Mouse (Mus musculus) layer of hippocampus, adult 2 months (tissue): ENCODE data around the gene Kansl1l. TPM values are rescaled to one million over a fixed set of nuclear protein-coding genes. Genes with fewer than 3 reads are reported as not detected.
A peak's percentile ranks its signal among the peaks of the same experiment; 100 is the strongest.

ENCODE experiments used
- DNase-seq, 2 experiments: peaks; one replicate each; pipeline ENCODE4 v3.0.0; 2022; ENCODE audit warnings: low spot score in 2 of 2
- H3K27ac ChIP-seq: fragments of 200-600 bp; 2 replicates; pipeline ENCODE4 v1.8.1; 2022
- H3K4me3 ChIP-seq: fragments of 200-600 bp; 2 replicates; pipeline ENCODE4 v1.8.1; 2022; ENCODE audit warnings: mild to moderate bottlenecking
- CTCF ChIP-seq: fragments of 200-600 bp; conservative IDR thresholded peaks from 2 replicates; pipeline ENCODE4 v1.8.1; 2022; ENCODE audit warnings: antibody characterized with exemption, mild to moderate bottlenecking, moderate library complexity
- total RNA-seq, 2 experiments: library from RNA; stranded (reverse); gene quantifications; 2 replicates each; pipeline ENCODE4 v1.2.3; 2021

Gene Kansl1l
- total RNA-seq, 2 experiments from 2014 or later: 20.3 TPM

DNA sequence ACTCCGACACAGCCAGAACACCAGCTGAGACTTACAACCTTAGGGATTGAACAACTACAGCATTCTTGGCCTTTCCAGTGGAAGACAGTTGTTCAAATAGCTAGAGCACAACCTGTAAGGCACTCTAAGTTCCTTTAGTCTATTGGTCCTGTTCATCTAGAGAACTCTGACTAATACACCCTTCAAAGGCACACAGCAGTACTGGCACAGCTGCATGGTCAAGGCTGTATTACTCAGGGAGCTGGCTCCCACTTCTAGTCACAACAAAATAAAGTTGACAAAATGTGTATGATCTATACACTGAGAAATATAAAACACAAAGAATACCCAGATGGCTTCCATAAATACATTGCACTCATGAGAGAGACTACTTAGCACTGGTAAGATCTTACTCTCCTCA, 10.5 kb downstream of the Kansl1l start:
- no peak for DNase-seq
- Histone ChIP-seq H3K4me3 (no peak overlapping the region), H3K27ac (no peak overlapping the region)
- TF ChIP-seq CTCF: no peak

DNA sequence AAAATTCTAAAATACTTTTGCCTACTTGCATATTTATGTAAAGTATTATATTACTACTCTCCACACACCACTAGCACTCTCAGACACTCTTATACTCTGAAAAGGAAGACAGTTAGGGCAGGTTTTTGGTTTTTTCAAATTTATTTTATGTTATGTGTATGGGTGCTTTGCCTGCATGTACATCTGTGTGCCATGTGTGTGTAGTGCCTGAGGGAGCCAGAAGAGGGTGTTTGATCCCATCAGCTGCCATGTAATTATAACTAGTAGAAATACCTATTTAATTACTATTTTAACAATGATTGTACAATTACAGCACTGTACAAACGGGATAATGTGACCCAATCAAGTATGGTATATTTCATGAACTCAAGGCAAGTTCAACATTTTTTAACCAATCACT, 12.0 kb downstream of the Kansl1l start:
- peak; percentile 17; the same call in 1 of the 2 replicates for TF ChIP-seq CTCF
- H3K27ac ChIP-seq: no peak overlapping the region
- H3K4me3 ChIP-seq: no peak overlapping the region
- no peak for DNase-seq

DNA sequence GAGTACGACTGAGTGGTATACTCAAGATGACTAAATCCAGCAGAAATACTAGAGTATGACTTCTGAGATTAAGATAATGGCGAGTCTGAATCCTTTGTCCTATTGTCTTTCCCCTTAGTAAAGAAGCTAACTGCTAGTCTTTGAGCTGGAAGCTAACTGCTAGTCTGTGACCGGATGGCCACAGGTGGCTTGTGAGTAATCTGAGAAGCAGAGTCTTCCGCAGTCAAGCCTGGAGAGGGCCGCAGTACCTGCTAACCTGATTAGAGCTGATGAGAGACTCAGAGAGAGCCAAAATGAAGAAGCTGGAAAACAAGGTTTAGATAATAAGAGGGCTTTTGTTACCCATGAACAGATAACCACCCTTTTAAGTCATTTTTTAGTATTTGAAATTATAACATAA, 12.7 kb downstream of the Kansl1l start:
- Histone ChIP-seq H3K27ac (no peak overlapping the region), H3K4me3 (no peak overlapping the region)
- TF ChIP-seq CTCF: no peak
- no peak for DNase-seq

DNA sequence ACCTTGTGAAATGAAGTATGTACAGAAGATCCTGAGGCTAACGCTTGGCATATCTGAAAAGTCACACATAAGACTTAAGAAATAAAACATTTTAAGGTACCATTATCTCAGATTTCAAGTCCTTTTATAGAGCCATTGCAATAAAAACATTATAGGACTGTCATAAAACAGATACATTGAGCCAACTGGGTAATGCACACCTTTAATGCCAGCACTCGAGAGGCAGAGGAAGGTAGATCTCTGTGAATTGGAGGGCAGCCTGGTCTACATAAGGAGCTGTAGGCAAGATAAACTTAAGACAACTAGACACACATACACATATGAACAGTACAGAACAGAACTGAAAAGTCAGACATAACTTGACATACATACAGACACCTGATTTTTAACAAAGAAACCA, 19.4 kb downstream of the Kansl1l start:
- no peak overlapping the region for H3K4me3 ChIP-seq
- H3K27ac ChIP-seq: no peak overlapping the region
- no peak for TF ChIP-seq CTCF
- DNase-seq: no peak

DNA sequence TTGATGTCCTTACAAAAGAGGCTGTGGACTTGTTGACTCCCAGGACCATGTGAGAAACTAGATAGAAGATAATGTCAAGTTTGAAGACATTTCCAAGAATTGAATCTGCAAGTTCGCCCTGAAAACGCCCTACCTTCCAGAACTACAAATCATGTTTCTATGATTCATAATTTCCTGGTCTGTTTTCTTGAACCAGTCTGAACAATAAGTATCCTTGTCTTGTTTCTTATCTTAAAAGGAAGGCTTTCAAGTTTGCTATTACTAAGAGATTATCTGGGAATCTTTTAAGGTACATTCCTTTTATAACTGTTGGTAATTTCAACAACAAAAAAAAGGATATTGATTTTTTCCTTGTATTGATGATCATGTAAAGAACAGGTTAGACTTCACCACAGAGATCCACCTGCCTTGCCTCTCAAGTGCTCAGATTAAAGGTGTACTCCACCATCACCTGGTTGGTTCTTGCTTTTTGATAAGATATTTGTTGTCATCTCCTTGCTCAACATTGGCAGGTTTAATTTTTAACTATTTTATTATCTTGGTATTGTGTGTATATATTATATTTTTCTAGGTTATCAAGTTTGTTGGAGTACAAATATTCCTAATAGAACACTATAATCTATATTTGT, 24.4 kb downstream of the Kansl1l start:
- DNase-seq: no peak
- H3K27ac ChIP-seq: no peak overlapping the region
- TF ChIP-seq CTCF: no peak
- H3K4me3 ChIP-seq: no peak overlapping the region

DNA sequence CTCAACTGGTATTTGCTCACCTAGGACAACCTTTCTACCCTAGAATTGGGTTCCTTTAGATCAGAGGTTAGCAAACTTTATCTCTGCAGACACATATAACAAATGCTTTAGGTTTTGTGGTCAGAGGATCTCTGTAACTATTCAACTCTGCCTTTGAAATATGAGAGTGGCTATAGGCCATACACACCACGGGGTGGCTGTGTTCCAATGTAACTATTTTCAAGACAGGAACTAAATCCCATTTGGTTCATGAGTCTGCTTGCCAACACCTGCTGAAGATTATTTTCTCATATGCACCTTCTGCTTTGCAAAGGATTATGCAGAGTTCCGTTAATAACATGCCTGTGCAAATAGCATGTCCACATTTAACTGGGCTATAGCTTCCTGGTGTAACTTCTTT, 35.1 kb downstream of the Kansl1l start:
- Histone ChIP-seq H3K27ac (no peak overlapping the region), H3K4me3 (no peak overlapping the region)
- no peak for TF ChIP-seq CTCF
- DNase-seq: no peak

DNA sequence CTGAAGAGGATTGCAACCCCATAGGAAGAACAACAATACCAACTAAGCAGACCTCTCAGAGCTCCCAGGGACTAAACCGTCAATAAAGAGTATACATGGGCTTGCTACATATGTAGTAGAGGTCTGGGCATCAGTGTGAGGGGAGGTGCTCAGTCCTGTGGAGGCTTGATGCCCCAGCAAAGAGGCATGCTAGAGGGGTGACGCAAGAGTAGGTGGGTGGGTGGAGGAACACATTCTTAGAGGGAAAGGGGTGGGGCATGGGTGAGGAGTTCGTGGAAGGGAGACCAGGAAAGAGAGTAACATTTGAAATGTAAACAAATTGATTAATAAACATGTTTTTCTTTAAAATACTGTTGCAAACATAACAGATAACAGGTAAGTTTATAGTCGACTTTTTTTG, 36.3 kb downstream of the Kansl1l start:
- TF ChIP-seq CTCF: no peak
- Histone ChIP-seq H3K27ac (no peak overlapping the region), H3K4me3 (no peak overlapping the region)
- no peak for DNase-seq

DNA sequence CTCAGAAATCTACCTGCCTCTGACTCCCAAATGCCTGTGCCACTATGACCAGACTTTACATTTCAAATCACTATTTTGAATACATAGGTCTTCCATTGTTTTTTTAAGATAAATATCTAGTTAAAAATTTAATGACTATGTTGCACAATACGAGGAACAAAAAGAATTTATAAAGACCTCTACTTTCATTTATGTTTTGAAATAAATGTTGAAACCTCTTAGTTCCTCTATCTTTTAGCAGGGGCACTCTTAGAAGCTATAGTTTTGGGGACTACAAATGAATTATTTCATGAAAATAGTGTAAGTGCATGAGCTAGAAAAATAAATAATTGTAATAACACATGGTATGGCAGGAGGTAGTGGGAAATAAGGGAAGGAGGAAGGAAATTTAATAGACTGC, 38.6 kb downstream of the Kansl1l start:
- Histone ChIP-seq H3K4me3 (no peak overlapping the region), H3K27ac (no peak overlapping the region)
- no peak for TF ChIP-seq CTCF
- DNase-seq: no peak

DNA sequence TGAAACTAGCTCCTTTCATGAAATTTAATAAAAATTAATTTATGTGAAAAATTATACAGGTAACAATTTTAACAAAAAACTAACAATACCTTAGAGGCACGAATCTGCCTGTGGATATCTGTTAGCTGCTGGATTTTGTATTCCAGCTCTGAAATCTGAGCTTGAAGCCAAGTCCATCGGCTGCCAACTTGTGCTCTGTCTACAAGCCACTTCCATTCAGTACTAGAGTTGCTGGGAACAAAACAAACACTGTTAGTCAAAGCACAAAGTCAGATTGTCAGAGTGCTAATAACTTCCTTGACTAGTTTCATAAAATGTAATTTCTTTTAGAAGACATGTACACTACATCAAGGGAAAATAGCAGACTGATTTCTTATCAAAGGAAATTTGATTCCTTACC, 39.5 kb downstream of the Kansl1l start:
- H3K4me3 ChIP-seq: no peak overlapping the region
- DNase-seq: peak in 1 of 2 experiments; percentile 46
- no peak for TF ChIP-seq CTCF
- H3K27ac ChIP-seq: no peak overlapping the region

DNA sequence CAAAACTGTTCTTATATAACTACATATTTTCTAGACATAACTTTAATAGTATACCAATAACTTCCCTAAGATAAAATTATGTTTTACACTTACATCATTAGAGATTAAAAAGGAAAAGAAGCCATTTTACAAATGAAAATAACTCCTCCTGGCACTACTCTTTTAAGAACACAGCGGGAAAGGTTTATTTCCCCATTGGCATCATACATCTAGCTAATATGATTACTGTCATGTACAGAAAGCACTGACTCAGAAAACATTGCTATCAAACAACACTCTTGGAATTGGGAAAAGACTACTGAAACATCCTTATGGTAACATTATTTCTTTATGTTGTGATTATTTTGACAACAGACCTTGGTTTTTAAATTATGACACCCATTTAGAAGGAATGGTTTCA, 48.6 kb downstream of the Kansl1l start:
- H3K27ac ChIP-seq: no peak overlapping the region
- DNase-seq: no peak
- H3K4me3 ChIP-seq: no peak overlapping the region
- no peak for TF ChIP-seq CTCF

DNA sequence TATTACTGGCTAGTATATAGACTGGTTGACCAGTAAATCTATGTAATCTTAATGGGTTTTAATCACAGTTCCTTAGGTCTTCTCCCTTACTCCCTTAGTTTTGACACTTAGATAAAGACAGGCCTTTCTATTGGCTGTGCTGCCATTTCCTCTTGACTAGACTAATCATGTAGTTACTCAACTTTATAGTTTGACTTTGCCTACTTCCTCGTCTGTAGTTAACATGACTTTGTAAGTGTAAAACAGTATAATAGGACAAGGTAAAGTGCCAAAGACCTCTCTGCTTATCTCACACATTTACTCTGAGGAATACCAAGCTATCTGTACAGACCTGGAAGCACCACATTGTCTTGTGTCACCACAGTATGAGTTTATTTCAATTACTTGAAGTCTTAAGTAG, 86.8 kb downstream of the Kansl1l start:
- TF ChIP-seq CTCF: no peak
- Histone ChIP-seq H3K27ac (no peak overlapping the region), H3K4me3 (no peak overlapping the region)
- DNase-seq: no peak

DNA sequence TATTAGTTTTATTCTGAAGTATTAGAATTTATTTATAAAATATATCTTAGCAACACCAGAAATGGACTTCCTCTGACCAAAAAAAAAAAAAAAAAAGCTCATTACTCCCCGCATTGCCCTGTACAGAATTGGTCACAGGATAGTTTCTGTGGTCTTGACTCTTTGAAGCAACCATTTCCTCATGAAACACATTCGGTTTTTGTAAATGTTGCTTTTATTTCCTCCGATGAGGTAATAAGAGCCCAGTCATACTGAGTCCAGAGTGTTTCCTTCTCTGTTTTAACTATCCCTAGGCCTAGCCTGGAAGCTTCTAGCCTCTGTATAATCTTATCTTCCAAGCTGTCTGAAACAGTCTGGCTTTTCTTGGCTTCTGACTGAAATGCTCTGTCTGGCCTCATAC, 104.5 kb downstream of the Kansl1l start:
- DNase-seq: no peak
- H3K4me3 ChIP-seq: no peak overlapping the region
- no peak for TF ChIP-seq CTCF
- H3K27ac ChIP-seq: no peak overlapping the region

DNA sequence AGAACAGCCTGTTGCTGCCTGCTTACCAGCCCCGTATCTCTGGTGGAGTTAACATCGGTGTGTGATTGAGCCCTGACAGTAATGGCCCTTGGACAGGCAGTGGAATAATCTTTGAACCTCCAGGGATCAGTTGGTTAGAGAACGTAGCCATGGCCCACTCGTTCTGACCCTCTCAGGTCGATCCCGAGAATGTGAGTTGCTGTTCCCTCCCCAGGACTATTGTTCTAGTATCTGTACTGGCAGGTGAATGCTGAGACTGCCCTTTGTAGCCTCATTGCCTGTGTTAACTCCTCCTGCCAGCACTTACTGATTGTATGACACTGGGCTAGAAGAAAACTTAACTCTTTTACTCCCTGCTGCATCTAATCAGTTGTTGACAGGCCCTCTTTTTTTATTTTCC, 112.8 kb downstream of the Kansl1l start:
- Histone ChIP-seq H3K4me3 (no peak overlapping the region), H3K27ac (no peak overlapping the region)
- no peak for TF ChIP-seq CTCF
- no peak for DNase-seq

DNA sequence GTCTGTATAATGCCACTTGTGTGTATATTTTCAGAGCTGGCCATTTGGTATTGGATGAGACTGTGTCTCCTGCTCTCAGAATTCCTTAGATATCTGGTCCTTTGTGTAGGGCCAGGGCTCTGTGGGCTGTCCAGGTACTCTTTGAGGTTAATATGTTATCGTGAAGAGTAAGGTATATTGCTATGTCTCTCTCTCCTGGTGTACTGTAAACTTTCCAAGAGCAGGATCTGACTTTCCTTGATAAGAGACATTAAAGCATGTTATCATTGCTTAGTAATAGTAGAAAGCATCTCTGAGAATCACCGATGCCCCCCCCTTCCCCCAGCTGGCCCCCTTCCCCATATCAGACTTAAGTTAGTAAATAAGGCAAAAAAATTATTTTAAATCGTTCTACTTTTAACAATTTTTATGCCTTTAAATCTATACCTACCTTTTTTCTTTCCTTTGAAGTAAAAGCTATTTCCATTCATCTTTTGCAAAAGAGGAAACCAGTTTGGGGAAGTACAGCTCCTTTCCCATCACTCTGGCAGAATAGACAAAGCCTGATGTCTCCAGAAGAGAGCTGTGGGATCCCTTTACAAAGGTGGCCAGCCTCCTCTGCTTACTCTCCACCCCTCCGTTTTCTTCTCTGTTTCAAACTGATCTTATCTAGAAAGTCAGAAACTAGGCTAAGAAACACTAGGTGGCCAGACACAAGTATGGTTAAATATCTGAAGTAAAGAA, 114.6 kb downstream of the Kansl1l start:
- H3K4me3 ChIP-seq: no peak overlapping the region
- DNase-seq: no peak
- no peak overlapping the region for H3K27ac ChIP-seq
- TF ChIP-seq CTCF: no peak
